Mouse (Mus musculus): ENCODE results near the gene Palld. TPM values are rescaled to one million over a fixed set of nuclear protein-coding genes. Genes with fewer than 3 reads are reported as not detected.
A peak's percentile ranks its signal among the peaks of the same experiment; 100 is the strongest.

Palld gene
- polyA plus RNA-seq, 1 experiment from 2014 or later = 48.3 TPM

DNA sequence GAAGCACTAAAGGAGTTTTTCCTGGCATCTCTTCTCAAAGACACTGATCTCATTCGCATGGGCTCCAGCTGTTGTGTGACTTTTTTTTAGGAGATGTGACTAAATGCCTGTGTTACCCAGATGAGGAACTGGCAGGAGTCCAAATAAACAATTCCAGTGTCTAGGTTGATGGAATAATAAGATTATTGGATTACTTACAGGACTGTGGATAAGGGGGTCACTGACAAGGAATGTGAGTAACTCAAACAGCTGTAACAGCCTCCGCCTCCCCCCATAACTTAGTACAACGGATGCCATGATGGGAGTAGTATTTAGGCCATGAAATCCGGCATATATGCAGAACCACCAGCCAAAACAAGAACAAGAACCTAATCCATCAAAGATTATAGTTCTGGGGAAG, 14.8 kb upstream of the Palld start:
- Histone ChIP-seq H3K27me3 (ENCODE audit: control insufficient read depth, insufficient read depth, low read length) (no peaks in the 10 kb centered on the region), H3K27ac (ENCODE audit: low read depth, low read length) (no peak overlapping the region), H3K9ac (ENCODE audit: low read depth, low read length) (no peak overlapping the region), H3K4me1 (replicated peaks; ENCODE audit: control insufficient read depth, insufficient read depth, low read length) (no peaks in the 10 kb centered on the region), H3K36me3 (ENCODE audit: control insufficient read depth, insufficient read depth, low read length) (no peaks in the 10 kb centered on the region), H3K4me3 (ENCODE audit: low read depth, low read length) (no peak overlapping the region), H3K9me3 (ENCODE audit: control insufficient read depth, low read length) (no peaks in the 10 kb centered on the region), H3K4me2 (replicated peaks; ENCODE audit: low read depth, low read length) (no peak overlapping the region)
- 83% methylated on average over 4 of the region's 4 CpGs for WGBS
- ATAC-seq (ENCODE audit: low FRiP score) (no peak), DNase-seq (ENCODE audit: low spot score) (no peak)

DNA sequence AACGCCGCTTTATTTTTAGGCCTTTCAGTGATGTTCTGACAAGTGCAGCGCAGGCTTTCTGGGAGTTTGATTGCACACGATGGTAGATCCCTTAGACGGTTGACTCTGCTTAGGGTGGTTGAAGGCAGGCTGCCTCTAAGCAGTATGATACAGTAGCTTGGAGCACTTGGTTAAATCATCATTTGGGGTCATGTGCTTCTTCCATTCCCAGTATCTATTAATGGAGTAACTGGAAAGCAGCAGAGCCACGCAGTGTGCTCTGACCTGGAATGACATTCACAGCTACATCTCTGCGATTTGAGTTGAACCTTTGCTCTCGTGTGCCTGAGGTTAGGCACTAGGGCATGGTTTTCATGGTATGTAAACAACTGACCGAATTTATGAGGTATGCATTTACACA, 11.5 kb upstream of the Palld start:
- H3K27ac ChIP-seq (ENCODE audit: low read depth, low read length) = no peak overlapping the region
- ATAC-seq (ENCODE audit: low FRiP score) (no peak), DNase-seq (ENCODE audit: low spot score) (no peak)
- no peaks in the 10 kb centered on the region for H3K27me3 ChIP-seq (ENCODE audit: control insufficient read depth, insufficient read depth, low read length)
- WGBS = 82% methylated on average over 9 of the region's 9 CpGs
- H3K4me1 ChIP-seq (replicated peaks; ENCODE audit: control insufficient read depth, insufficient read depth, low read length) = no peaks in the 10 kb centered on the region
- H3K4me2 ChIP-seq (replicated peaks; ENCODE audit: low read depth, low read length) = no peak overlapping the region
- no peaks in the 10 kb centered on the region for H3K9me3 ChIP-seq (ENCODE audit: control insufficient read depth, low read length)
- no peak overlapping the region for H3K9ac ChIP-seq (ENCODE audit: low read depth, low read length)
- no peaks in the 10 kb centered on the region for H3K36me3 ChIP-seq (ENCODE audit: control insufficient read depth, insufficient read depth, low read length)
- no peak overlapping the region for H3K4me3 ChIP-seq (ENCODE audit: low read depth, low read length)

DNA sequence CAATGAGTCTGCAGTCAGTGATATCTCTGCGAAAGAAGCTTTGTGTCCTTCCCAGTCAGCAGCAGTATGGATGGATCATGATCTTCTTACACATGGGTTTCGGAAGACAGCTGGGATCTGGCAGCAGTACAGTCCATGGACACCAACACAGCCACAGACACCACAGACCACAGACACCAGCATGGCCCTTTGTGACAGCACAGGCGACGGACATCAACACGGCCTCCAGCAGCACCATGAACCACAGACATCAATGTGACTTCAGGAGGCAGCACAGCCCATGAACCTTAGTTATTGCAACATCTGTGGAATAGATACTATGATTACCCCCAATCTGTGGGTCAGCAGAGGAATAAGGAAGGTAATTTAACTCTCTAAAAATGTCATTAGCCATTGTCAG, 10.3 kb upstream of the Palld start:
- Histone ChIP-seq H3K9me3 (ENCODE audit: control insufficient read depth, low read length) (no peaks in the 10 kb centered on the region), H3K27ac (ENCODE audit: low read depth, low read length) (no peak overlapping the region), H3K9ac (ENCODE audit: low read depth, low read length) (no peak overlapping the region), H3K4me1 (replicated peaks; ENCODE audit: control insufficient read depth, insufficient read depth, low read length) (no peaks in the 10 kb centered on the region), H3K36me3 (ENCODE audit: control insufficient read depth, insufficient read depth, low read length) (no peaks in the 10 kb centered on the region), H3K4me3 (ENCODE audit: low read depth, low read length) (no peak overlapping the region), H3K4me2 (replicated peaks; ENCODE audit: low read depth, low read length) (no peak overlapping the region), H3K27me3 (ENCODE audit: control insufficient read depth, insufficient read depth, low read length) (no peaks in the 10 kb centered on the region)
- ATAC-seq (ENCODE audit: low FRiP score) (no peak), DNase-seq (ENCODE audit: low spot score) (no peak)
- WGBS = 93% methylated on average over 5 of the region's 5 CpGs

DNA sequence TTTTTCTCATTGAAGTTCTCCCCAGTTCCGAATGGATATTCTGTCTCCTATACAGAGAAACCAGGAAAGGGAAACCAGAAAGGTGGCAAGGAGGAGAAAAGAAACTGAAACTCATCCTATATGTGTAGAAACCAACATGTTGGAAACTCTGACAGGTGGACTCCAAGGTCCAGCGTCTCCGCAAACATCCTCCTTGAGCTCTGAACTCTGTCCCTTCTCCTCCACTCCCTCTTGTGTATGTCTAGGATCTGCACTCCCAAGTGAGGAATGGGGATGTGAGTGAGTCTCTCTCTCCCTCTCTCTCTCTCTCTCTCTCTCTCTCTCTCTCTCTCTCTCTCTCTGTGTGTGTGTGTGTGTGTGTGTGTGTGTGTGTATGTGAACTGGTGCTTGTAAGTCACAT, 6.8 kb upstream of the Palld start:
- ATAC-seq (ENCODE audit: low FRiP score) = no peak

DNA sequence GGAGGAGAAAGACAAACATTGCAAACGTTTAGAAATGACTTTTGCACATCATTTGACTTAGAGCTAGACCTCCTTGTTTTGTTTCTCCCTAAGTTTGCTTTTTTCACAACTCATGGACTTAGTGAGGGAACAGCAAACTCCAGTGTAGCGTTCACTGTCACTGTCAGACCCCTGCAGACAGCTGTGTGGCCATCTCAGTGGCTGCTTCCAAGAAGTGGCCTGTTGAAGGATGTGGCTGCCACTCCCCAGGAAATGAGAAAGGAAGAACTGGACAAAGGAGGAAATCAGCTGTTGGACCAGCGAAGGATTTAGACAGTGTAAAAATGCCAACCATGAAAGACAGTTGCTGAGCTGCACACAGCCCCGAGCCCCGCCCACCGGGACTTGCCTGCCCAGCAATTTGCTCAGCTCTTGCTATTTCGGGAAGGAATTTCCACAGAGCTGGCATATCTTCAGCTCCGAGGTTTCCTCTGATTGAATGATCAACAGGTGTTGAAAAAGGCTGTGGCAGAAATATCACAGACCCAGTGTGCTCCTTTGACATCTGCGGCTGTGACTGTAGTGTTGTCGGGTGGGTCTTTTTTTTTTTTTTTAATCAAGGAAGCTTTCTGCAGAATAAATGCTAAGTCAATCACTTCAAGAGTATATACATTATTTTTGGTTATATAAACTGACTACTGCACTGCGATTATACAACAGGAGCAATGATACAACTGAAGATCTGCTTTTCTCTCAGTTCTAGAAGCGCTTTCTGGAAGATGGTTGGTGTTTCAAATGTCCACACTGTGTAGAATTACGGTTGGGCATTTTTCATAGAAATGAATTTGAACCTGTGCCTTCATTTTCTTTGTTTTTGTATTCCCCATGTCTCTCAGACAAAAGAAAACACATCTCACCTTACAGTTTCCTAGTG, 6.1 kb upstream of the Palld start:
- Histone ChIP-seq H3K9ac (ENCODE audit: low read depth, low read length) (no peak overlapping the region), H3K27me3 (ENCODE audit: control insufficient read depth, insufficient read depth, low read length) (no peaks in the 10 kb centered on the region), H3K27ac (ENCODE audit: low read depth, low read length) (no peak overlapping the region), H3K9me3 (ENCODE audit: control insufficient read depth, low read length) (no peaks in the 10 kb centered on the region), H3K36me3 (ENCODE audit: control insufficient read depth, insufficient read depth, low read length) (no peaks in the 10 kb centered on the region), H3K4me1 (replicated peaks; ENCODE audit: control insufficient read depth, insufficient read depth, low read length) (no peaks in the 10 kb centered on the region), H3K4me3 (ENCODE audit: low read depth, low read length) (no peak overlapping the region), H3K4me2 (replicated peaks; ENCODE audit: low read depth, low read length) (no peak overlapping the region)
- 78% methylated on average over 13 of the region's 13 CpGs for WGBS
- ATAC-seq (ENCODE audit: low FRiP score) (no peak), DNase-seq (ENCODE audit: low spot score) (peak; percentile 9)

More for the DNA sequence above, 6.8 kb upstream of the Palld start:
- Histone ChIP-seq H3K36me3 (ENCODE audit: control insufficient read depth, insufficient read depth, low read length) (no peaks in the 10 kb centered on the region), H3K4me1 (replicated peaks; ENCODE audit: control insufficient read depth, insufficient read depth, low read length) (no peaks in the 10 kb centered on the region), H3K4me2 (replicated peaks; ENCODE audit: low read depth, low read length) (no peak overlapping the region), H3K9me3 (ENCODE audit: control insufficient read depth, low read length) (no peaks in the 10 kb centered on the region), H3K4me3 (ENCODE audit: low read depth, low read length) (no peak overlapping the region), H3K9ac (ENCODE audit: low read depth, low read length) (no peak overlapping the region), H3K27me3 (ENCODE audit: control insufficient read depth, insufficient read depth, low read length) (no peaks in the 10 kb centered on the region), H3K27ac (ENCODE audit: low read depth, low read length) (no peak overlapping the region)
- DNase-seq (ENCODE audit: low spot score) = no peak
- 94% methylated on average over 3 of the region's 3 CpGs for WGBS

DNA sequence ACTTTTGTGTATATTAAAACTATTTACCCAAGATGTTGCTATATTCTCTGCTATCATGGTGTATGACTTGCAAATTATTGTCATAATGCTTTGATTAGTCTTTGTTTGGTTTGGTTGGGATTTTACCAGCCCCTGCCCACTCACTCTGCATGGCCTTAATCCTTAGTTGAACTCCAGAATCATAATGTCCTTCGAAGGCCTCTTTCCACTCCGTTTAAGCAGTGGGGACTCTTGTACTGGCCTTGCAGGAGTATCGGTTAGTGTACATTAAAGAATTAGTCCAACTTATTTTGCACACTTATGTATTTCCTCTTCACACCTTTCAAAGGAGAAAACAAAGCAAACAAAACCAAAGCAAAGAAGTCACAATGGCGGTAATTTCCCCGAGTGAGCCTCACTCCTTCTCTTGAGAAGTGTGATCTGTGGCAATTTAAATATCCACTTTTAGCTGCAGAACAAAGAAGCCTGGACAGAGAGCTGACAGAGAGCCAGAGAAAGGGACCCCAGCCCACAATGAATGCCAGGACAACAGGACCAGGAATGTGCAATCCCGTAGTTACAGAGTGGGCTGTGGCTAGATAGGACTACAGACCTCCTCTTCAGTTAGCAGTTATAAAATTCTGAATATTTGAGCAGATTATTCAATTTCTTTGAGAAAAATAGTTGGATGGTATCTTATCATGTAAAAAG, 1.3 kb downstream of the Palld start:
- no peaks in the 10 kb centered on the region for H3K27me3 ChIP-seq (ENCODE audit: control insufficient read depth, insufficient read depth, low read length)
- H3K9me3 ChIP-seq (ENCODE audit: control insufficient read depth, low read length) = no peaks in the 10 kb centered on the region
- no peak overlapping the region for H3K9ac ChIP-seq (ENCODE audit: low read depth, low read length)
- H3K27ac ChIP-seq (ENCODE audit: low read depth, low read length) = no peak overlapping the region
- H3K4me2 ChIP-seq (replicated peaks; ENCODE audit: low read depth, low read length) = no peak overlapping the region
- H3K36me3 ChIP-seq (ENCODE audit: control insufficient read depth, insufficient read depth, low read length) = no peaks in the 10 kb centered on the region
- peak; percentile 76 for ATAC-seq (ENCODE audit: low FRiP score)
- no peak overlapping the region for H3K4me3 ChIP-seq (ENCODE audit: low read depth, low read length)
- peak; percentile 39 for DNase-seq (ENCODE audit: low spot score)
- 43% methylated on average over 6 of the region's 6 CpGs for WGBS
- H3K4me1 ChIP-seq (replicated peaks; ENCODE audit: control insufficient read depth, insufficient read depth, low read length) = no peaks in the 10 kb centered on the region

DNA sequence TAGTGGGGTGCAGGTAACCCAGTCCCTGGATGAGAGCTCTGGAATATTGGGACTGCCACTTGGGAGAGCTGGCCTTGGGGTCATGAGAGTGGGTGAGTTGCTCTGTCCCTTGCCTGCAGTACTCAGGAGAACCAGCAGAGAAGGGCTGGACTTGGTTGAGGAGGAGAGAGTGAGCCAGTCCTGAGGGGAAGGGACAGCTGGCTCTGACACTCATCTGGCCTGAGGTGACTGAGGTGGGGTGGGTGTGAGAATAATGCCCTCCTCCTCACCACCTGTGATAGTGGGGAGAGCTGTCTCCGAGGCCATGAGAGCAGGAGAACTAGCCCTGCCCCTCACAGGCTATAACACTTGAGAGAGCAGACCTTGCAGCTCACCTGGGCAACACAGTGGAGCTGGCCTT, 5.1 kb downstream of the Palld start:
- no peak overlapping the region for H3K4me3 ChIP-seq (ENCODE audit: low read depth, low read length)
- no peak overlapping the region for H3K27ac ChIP-seq (ENCODE audit: low read depth, low read length)
- DNase-seq (ENCODE audit: low spot score) = no peak
- no peaks in the 10 kb centered on the region for H3K36me3 ChIP-seq (ENCODE audit: control insufficient read depth, insufficient read depth, low read length)
- no peak overlapping the region for H3K9ac ChIP-seq (ENCODE audit: low read depth, low read length)
- no peaks in the 10 kb centered on the region for H3K4me1 ChIP-seq (replicated peaks; ENCODE audit: control insufficient read depth, insufficient read depth, low read length)
- H3K9me3 ChIP-seq (ENCODE audit: control insufficient read depth, low read length) = no peaks in the 10 kb centered on the region
- H3K27me3 ChIP-seq (ENCODE audit: control insufficient read depth, insufficient read depth, low read length) = no peaks in the 10 kb centered on the region
- H3K4me2 ChIP-seq (replicated peaks; ENCODE audit: low read depth, low read length) = no peak overlapping the region
- WGBS = 75% methylated on average over 1 of the region's 1 CpGs
- no peak; the same call in 1 of the 2 replicates for ATAC-seq (ENCODE audit: low FRiP score)

DNA sequence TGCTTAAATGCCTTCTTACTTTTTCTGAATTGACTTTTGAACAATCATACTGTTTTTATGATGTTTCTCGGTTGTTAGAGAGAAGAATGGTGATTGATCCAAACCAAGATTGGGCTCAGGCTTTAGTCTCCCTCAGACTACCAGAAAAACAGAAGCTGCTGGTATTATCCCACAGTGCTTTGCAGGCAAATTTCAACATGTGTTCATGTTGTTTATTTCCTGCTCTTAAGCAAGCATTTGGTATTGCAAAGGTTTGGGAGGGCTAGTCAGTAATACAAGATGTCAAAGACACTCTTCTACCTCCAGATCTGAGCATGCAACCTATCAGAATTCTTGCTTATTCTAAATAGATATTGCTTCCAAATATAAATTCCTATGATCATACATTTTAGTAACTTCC, 5.7 kb downstream of the Palld start:
- 91% methylated on average over 1 of the region's 1 CpGs for WGBS
- ATAC-seq (ENCODE audit: low FRiP score) (no peak), DNase-seq (ENCODE audit: low spot score) (no peak)
- Histone ChIP-seq H3K4me3 (ENCODE audit: low read depth, low read length) (no peak overlapping the region), H3K36me3 (ENCODE audit: control insufficient read depth, insufficient read depth, low read length) (no peaks in the 10 kb centered on the region), H3K9me3 (ENCODE audit: control insufficient read depth, low read length) (no peaks in the 10 kb centered on the region), H3K4me2 (replicated peaks; ENCODE audit: low read depth, low read length) (no peak overlapping the region), H3K9ac (ENCODE audit: low read depth, low read length) (no peak overlapping the region), H3K4me1 (replicated peaks; ENCODE audit: control insufficient read depth, insufficient read depth, low read length) (no peaks in the 10 kb centered on the region), H3K27me3 (ENCODE audit: control insufficient read depth, insufficient read depth, low read length) (no peaks in the 10 kb centered on the region), H3K27ac (ENCODE audit: low read depth, low read length) (no peak overlapping the region)

DNA sequence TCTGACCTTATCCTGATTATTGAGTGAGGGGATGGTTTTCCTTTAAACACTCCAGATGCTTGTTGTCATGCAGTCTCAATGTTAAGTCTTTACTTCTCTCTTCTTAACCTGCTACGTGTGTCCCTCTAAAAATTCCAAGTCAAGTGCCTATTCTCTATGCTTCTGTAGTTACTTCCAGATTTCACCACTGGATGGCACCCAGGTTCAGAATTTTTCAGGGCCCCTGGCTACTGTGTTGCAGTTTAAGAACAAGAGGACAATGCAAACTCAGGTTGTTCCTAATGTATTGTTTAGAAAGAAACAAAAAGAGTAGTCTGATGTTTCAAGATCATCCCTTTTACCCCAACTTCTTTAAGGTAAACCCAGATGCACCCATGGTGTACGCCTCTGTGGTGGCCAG, 8.4 kb downstream of the Palld start:
- Histone ChIP-seq H3K27me3 (ENCODE audit: control insufficient read depth, insufficient read depth, low read length) (no peaks in the 10 kb centered on the region), H3K4me2 (replicated peaks; ENCODE audit: low read depth, low read length) (no peak overlapping the region), H3K9me3 (ENCODE audit: control insufficient read depth, low read length) (no peaks in the 10 kb centered on the region), H3K4me3 (ENCODE audit: low read depth, low read length) (no peak overlapping the region), H3K4me1 (replicated peaks; ENCODE audit: control insufficient read depth, insufficient read depth, low read length) (no peaks in the 10 kb centered on the region), H3K27ac (ENCODE audit: low read depth, low read length) (no peak overlapping the region), H3K9ac (ENCODE audit: low read depth, low read length) (no peak overlapping the region), H3K36me3 (ENCODE audit: control insufficient read depth, insufficient read depth, low read length) (no peaks in the 10 kb centered on the region)
- ATAC-seq (ENCODE audit: low FRiP score) = peak; percentile 64; the same call in 1 of the 2 replicates
- WGBS = 66% methylated on average over 2 of the region's 2 CpGs
- DNase-seq (ENCODE audit: low spot score) = peak; percentile 71
